Mouse (Mus musculus): ENCODE measurements around the gene Prox2.
A peak's percentile ranks its signal among the peaks of the same experiment; 100 is the strongest.
"Not testable (repeated sequence)": the region's sequence is repeated elsewhere in the genome, so short reads cannot be mapped to it uniquely, and the experiment has no call there.

Gene Prox2

GRCm38 (mm10) chr12:85110698-85111592 is at the start of gene Prox2, which contains the start of gene Dlst:
TSS of gene Prox2 (minus strand) at chr12:85110759.
TSS of gene Dlst (plus strand) at chr12:85110833.
- DNase-seq (ENCODE audit: low read depth, low spot score), result peak; percentile 67

DNA sequence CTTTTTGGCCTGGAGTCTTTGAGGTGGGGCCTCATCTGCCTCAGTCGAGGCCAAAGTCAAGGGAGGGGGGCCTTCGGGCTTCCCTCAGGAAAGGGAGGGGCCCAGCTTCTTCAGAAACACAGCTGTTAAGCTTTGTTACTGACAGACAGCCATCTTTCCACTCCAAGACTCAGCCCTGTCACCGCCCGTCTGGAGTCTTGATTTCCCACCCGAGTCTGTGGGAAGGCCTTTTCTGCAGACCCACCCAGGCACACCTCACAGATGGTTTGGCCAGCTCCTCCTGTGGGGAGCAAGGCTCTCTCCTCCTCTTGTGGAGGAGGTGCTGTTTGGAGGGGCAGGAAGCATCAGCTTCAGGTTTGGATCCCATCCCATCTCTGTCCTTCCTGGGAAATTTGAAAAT is 49.0 kb upstream of the Prox2 start:
- no peak for DNase-seq (ENCODE audit: low read depth, low spot score)

GRCm38 (mm10) chr12:85158801-85159200 is 48.2 kb upstream of the Prox2 start:
- DNase-seq (ENCODE audit: low read depth, low spot score), result no peak

DNA sequence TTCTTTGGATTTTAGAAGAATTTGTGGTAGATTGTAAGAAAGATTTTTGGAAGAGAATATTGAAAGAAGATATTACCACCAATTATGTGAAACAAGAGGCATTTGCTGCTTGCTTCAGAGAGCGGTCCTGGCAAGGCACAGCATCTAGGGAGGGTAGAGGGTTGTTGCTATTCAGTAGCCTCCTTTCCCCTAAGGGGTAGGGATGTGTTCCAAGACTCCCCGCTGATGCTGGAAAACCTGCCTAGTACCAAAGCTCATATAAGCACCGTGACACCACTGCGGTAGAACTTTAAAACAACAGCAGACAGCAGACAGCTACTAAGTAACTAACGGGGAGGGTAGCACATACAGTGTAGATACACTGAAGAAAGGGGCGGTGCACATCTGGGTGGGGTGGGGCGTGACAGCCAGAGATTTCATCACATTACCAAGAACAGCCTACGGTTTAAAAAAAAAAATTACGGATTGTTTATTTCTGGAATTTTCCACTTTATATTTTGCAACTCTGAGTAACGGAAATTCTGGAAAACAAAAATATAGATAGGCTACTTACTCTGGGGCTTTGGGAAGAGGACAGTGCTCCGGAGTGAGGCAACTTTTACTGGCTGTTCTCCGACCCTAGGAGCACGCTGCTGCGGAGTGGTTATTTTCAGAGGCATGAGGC is 47.4 kb upstream of the Prox2 start:
- DNase-seq (ENCODE audit: low read depth, low spot score), result no peak

DNA sequence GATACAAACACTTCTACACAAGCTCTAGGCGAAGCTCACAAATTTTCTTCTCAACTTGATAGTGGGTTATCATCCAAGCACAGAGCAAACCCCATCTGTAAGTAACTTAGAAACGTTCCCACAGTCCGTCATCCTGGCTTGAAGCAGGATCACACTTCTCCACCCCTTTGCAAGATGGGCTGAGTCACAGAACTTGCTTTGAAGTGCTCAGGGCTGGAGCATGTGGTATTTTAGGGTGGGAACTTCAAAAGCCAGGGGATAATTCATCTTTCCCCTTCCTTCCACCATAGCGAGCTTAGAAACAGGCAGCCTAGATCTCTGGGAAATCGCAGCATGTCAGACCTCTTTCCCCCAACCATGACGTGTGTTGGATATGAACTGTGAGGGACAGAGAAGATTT is 45.8 kb upstream of the Prox2 start:
- no peak for DNase-seq (ENCODE audit: low read depth, low spot score)

- DNase-seq (ENCODE audit: low read depth, low spot score), result no peak
These were observed 42.5 kb upstream of the Prox2 start for GRCm38 (mm10) chr12:85153011-85153410.

DNA sequence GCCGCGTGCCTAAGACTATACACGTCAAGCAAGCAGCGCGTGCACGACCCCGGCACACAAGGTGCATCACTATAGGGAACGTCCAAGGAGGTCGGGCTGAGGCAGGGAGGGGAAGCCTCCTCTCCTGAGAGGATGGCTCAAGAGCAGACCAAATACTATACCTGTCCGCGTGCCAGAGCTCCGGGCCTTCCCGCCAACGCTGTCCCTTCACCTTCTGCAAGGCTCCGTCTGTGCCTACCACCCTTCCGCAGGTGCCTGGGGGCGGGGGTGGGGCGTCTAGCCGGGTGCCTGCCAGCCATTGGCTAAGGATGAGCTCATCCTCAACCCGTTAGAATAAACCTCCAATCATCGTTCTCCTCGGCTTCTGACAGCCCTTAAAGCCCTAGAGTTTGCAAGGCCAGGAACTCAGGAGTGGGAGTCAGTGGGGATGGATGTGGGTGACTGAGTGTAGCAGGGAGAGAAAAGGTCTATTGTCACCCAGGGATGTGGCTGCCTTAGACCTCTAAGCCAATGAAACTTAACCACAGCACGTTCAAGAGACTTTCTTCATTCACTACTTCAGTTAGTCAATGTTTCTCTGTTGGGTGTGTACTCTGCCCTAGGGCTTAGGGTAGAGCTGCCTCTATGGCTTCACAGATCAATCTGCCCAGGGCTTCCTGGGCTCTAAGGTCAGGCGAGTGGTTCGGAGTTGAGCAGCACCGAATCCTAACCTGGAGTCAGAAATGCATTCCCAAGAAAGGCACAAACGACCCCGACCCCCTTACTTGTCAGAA is 40.6 kb upstream of the Prox2 start, which contains the start of gene Rps6kl1:
TSS of gene Rps6kl1 (minus strand) at position 263 of the 773 bp plus-strand sequence.
- peak; percentile 78 for DNase-seq (ENCODE audit: low read depth, low spot score)

DNA sequence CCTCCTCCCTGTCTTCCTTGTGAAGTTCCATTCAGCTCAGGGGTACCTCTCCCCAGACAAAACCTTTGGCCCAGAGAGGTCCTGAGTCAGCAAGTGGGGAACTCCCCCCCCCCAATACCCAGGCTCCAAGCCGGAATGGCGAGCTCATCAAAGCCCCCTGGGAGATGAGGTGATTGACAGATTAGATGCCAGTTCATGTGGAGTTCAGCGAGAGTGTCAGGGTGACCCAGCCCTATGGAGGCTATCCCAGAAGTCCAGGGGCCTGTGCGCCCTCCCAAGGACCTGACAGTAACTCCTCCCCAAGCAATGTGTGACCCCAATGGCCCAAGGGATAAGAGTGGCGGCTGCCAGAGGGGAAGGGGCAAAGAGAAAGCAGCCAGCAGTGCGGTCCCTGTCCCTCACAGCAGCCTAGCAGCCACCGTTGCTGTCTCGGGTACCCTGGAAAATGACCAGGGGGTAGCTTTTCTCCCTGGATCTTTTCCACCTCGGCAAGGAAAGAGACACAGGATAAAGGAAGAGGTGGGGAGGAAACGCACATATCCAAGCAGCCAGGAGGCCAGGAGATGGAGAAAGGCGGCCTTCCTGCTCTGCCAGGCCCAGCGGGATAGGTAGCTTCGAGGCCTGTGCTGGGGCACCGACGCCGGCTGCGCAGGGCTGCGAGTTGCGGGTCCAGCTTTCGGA is 39.9 kb upstream of the Prox2 start:
- DNase-seq (ENCODE audit: low read depth, low spot score), result no peak

DNA sequence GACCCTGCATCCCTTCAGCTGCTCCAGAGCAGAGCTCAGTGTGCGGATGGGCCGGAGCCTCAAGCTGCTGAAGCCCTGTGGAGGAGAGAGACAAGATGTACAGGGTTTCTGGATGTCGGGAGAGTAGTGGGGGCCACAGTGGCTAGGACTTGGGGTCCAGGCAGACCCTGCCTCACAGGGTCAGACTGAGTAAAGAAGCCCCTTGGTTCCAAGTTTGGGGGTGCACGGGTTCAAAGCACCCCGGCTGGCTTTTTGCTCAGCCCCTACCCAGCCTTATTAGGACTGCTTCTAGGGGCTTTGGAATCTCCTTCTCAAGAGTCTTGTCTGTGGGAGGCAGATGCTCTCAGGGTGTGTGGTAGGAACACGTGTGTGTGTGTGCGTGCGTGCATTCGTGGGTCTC is 36.3 kb upstream of the Prox2 start:
- no peak for DNase-seq (ENCODE audit: low read depth, low spot score)

DNA sequence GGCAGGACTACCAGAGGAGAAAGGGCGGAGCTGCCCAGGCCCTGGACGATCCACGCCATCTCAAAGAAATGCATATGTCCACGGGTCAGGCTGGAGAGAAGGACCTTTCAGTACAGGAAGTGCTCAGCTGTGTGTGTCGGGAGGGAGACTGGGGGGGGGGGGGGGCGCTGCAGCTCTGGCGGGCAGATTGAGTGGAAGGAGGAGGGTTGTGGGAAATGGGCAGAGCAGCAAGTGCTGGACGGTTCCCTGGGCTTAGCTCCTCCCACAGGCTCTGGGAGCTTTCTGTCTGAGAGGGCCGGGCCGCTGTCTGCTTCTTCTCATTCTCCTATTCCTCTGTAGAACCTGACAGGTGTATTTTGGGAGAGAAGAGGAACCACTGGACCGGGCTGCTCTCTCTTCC is 35.8 kb upstream of the Prox2 start:
- no peak for DNase-seq (ENCODE audit: low read depth, low spot score)

GRCm38 (mm10) chr12:85145630-85146029 is 35.1 kb upstream of the Prox2 start:
- DNase-seq (ENCODE audit: low read depth, low spot score), result no peak

DNA sequence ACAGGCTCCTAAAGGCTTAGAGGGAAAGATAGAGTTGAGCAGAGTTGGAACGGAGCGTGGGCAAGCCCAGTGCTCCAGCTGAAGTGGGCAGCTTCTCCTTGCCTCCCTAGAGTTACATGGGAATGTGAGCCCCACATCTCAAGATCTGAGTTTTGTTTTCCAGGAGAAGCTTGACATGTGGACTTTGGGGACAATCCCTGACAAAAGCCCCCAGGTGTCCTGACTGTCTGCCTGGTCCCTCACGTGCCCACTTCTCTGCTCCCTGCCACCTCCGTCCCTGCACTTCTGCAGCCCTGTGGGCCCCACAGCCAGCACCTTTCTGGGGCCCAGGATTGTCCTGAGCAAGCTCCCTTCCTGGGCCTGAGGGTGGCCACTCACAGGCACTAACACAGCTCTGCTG is 34.3 kb upstream of the Prox2 start:
- no peak for DNase-seq (ENCODE audit: low read depth, low spot score)

GRCm38 (mm10) chr12:85144276-85144675 is 33.7 kb upstream of the Prox2 start:
- not testable (repeated sequence) for DNase-seq (ENCODE audit: low read depth, low spot score)

GRCm38 (mm10) chr12:85142803-85143202 is 32.2 kb upstream of the Prox2 start:
- DNase-seq (ENCODE audit: low read depth, low spot score), result peak; percentile 85

GRCm38 (mm10) chr12:85141096-85141495 is 30.5 kb upstream of the Prox2 start:
- peak; percentile 71 for DNase-seq (ENCODE audit: low read depth, low spot score)

GRCm38 (mm10) chr12:85140036-85140701 is 29.6 kb upstream of the Prox2 start:
- peak; percentile 66 for DNase-seq (ENCODE audit: low read depth, low spot score)

DNA sequence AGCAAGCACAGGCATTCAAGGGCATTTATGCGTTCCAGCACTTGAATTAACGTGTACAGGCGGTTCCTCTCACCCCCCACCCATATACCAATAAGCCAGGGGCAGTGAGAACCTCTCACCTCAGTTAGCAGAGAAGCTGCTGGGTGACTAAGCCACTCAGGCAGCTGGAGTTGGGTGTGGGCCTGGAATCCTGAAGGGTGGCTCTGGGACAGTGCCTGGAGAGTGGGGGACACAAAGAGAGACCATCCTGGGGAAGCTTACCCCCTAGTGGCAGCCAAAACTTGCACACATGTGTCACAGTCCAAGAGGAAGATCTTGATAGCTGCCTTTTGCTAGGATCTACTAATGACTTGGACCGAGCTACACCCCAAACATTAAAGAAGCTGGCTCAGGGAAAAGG is 26.1 kb upstream of the Prox2 start:
- no peak for DNase-seq (ENCODE audit: low read depth, low spot score)

DNA sequence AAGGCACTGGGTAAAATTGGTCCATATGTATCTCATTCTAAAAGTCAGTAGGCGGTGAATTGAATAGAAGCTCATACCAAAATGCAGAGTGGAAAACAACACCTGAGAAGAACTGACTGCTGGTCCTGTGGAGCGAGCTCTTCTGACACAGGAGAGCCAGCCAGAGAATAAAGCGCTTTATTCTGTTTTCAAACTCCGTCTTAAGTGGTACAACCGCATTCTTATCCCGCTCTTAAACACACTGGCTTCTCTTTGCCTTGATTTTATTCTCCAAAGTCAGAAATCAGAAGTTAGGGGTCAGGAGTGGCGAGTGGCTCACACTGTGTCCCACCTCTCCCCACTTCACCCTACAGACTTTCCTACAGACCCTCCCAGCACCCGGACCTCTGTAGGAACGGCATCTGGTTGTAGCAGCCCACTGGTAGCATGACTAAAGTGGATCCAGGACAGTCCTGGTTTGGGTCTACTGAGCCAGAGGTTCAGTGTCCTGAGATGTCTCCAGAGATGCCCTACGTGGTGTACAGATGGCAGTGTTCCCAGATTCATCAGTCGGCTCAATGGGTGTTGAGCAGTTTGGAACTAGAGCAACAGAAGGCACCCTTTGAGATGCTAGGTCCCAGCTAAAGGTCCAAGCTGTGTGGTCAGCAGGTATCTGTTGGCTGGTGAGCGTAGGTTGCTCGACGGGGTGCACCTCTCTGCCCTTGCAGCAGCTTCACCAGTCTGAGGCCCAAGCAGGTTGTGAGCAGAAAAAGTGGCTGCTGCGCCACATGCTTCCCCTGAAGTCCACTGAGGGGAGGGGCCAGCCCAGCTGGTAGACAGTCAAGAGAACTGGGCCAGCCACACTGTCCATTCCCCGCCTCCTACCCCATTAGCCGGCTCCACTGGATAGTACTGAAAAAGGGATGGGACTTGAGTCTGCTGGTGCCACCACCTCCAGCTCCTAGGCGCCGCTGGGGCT is 25.2 kb upstream of the Prox2 start:
- DNase-seq (ENCODE audit: low read depth, low spot score), result no peak

GRCm38 (mm10) chr12:85134043-85134794 is 23.7 kb upstream of the Prox2 start:
- no peak for DNase-seq (ENCODE audit: low read depth, low spot score)

Data from ES-CJ7 (cell line).